Mouse (Mus musculus) embryonic facial prominence, embryonic 15.5 days (tissue): Measurements from ENCODE around the gene Krtap4-9. TPM values are rescaled to one million over a fixed set of nuclear protein-coding genes. Genes with fewer than 3 reads are reported as not detected.

Experiments
- polyA plus RNA-seq: library from polyadenylated mRNA; unstranded; fragments of >200 nt; fragmentation: Nextera tagmentation; extraction: Ambion mirVana; gene quantifications from 2 replicates; pipeline ENCODE4 v1.2.1, GENCODE M21; 2015

Gene Krtap4-9
- polyA plus RNA-seq, 1 experiment from 2014 or later: 1.1 TPM

Other genes starting within 250 kb of the Krtap4-9 start
- 0.81 and 1.5 TPM in 2 replicates for gene Krt40, start 242.0 kb upstream of the Krtap4-9 start, polyA plus RNA-seq
- 9.5 and 12.3 TPM in 2 replicates for gene Krtap3-3, start 234.3 kb upstream of the Krtap4-9 start, polyA plus RNA-seq
- gene Krtap3-2, start 228.3 kb upstream of the Krtap4-9 start, polyA plus RNA-seq: 2.8 and 2.9 TPM in 2 replicates
- gene Gm11939, start 225.7 kb upstream of the Krtap4-9 start, polyA plus RNA-seq: 1.2 TPM in 1 of 2 replicates, not detected in the other
- gene Krtap3-1, start 218.6 kb upstream of the Krtap4-9 start, polyA plus RNA-seq: 5.7 and 13.1 TPM in 2 replicates
- gene Krtap1-5, start 204.2 kb upstream of the Krtap4-9 start, polyA plus RNA-seq: 3.7 and 5.9 TPM in 2 replicates
- 2.0 and 2.2 TPM in 2 replicates for gene Krtap1-4, start 201.5 kb upstream of the Krtap4-9 start, polyA plus RNA-seq
- gene Krtap1-3, start 193.9 kb upstream of the Krtap4-9 start, polyA plus RNA-seq: 1.5 and 2.0 TPM in 2 replicates
- 2.8 and 5.7 TPM in 2 replicates for gene Krtap9-3, start 187.1 kb upstream of the Krtap4-9 start, polyA plus RNA-seq
- 4.5 and 7.3 TPM in 2 replicates for gene Gm11938, start 181.9 kb upstream of the Krtap4-9 start, polyA plus RNA-seq
- 4.7 and 7.0 TPM in 2 replicates for gene Gm11937, start 175.0 kb upstream of the Krtap4-9 start, polyA plus RNA-seq
- 2.0 and 4.2 TPM in 2 replicates for gene Krtap2-4, start 170.4 kb upstream of the Krtap4-9 start, polyA plus RNA-seq
- 3.9 and 5.1 TPM in 2 replicates for gene Gm11562, start 164.8 kb upstream of the Krtap4-9 start, polyA plus RNA-seq
- gene Krtap4-1, start 157.0 kb upstream of the Krtap4-9 start, polyA plus RNA-seq: 1.7 and 2.2 TPM in 2 replicates
- gene Krtap4-2, start 150.1 kb upstream of the Krtap4-9 start, polyA plus RNA-seq: 1.6 and 3.2 TPM in 2 replicates
- 2.0 and 2.3 TPM in 2 replicates for gene Krtap4-7, start 141.1 kb upstream of the Krtap4-9 start, polyA plus RNA-seq
- gene Gm11555, start 135.0 kb upstream of the Krtap4-9 start, polyA plus RNA-seq: 1.2 and 1.8 TPM in 2 replicates
- gene Gm11563, start 126.2 kb upstream of the Krtap4-9 start, polyA plus RNA-seq: 0.77 and 1.0 TPM in 2 replicates
- 1.1 and 1.3 TPM in 2 replicates for gene Krtap4-6, start 119.2 kb upstream of the Krtap4-9 start, polyA plus RNA-seq
- not detected in 2 replicates for gene Gm14190, start 94.5 kb upstream of the Krtap4-9 start, polyA plus RNA-seq
- not detected in 2 replicates for gene Gm14180, start 50.9 kb upstream of the Krtap4-9 start, polyA plus RNA-seq
- gene Gm11595, start 12.3 kb upstream of the Krtap4-9 start, polyA plus RNA-seq: 1.0 and 1.9 TPM in 2 replicates
- 0.98 and 0.99 TPM in 2 replicates for gene Krtap4-8, start 4.5 kb upstream of the Krtap4-9 start, polyA plus RNA-seq
- 0.15 and 0.51 TPM in 2 replicates for gene Gm11596, start 8.3 kb downstream of the Krtap4-9 start, polyA plus RNA-seq
- gene Gm11569, start 13.7 kb downstream of the Krtap4-9 start, polyA plus RNA-seq: not detected in 2 replicates
- gene Gm11554, start 19.2 kb downstream of the Krtap4-9 start, polyA plus RNA-seq: 0.33 TPM in 1 of 2 replicates, not detected in the other
- 0.45 and 0.50 TPM in 2 replicates for gene Krtap4-13, start 24.7 kb downstream of the Krtap4-9 start, polyA plus RNA-seq
- 0.53 and 0.61 TPM in 2 replicates for gene Gm11564, start 30.5 kb downstream of the Krtap4-9 start, polyA plus RNA-seq
- not detected in 2 replicates for gene 2300003K06Rik, start 52.9 kb downstream of the Krtap4-9 start, polyA plus RNA-seq
- gene Krtap4-16, start 66.4 kb downstream of the Krtap4-9 start, polyA plus RNA-seq: 2.0 and 3.9 TPM in 2 replicates
- gene Gm11568, start 72.7 kb downstream of the Krtap4-9 start, polyA plus RNA-seq: 1.4 TPM in 2 replicates
- gene Gm11559, start 79.3 kb downstream of the Krtap4-9 start, polyA plus RNA-seq: 2.4 and 2.5 TPM in 2 replicates
- 1.7 and 2.2 TPM in 2 replicates for gene Krtap9-1, start 88.2 kb downstream of the Krtap4-9 start, polyA plus RNA-seq
- 1.5 and 1.7 TPM in 2 replicates for gene Gm11567, start 94.0 kb downstream of the Krtap4-9 start, polyA plus RNA-seq
- gene Krtap31-1, start 122.7 kb downstream of the Krtap4-9 start, polyA plus RNA-seq: not detected in 2 replicates
- gene Gm11565, start 129.6 kb downstream of the Krtap4-9 start, polyA plus RNA-seq: not detected in 2 replicates
- not detected in 2 replicates for gene Krtap31-2, start 151.1 kb downstream of the Krtap4-9 start, polyA plus RNA-seq
- gene Krtap9-5, start 163.3 kb downstream of the Krtap4-9 start, polyA plus RNA-seq: not detected in 2 replicates
- 0.38 TPM in 1 of 2 replicates, not detected in the other for gene Krtap29-1, start 193.9 kb downstream of the Krtap4-9 start, polyA plus RNA-seq
- 3.8 and 5.7 TPM in 2 replicates for gene Krtap16-1, start 201.4 kb downstream of the Krtap4-9 start, polyA plus RNA-seq
- gene Krtap17-1, start 208.8 kb downstream of the Krtap4-9 start, polyA plus RNA-seq: 4.9 and 9.8 TPM in 2 replicates
- 6.0 and 11.3 TPM in 2 replicates for gene Krt33a, start 231.0 kb downstream of the Krtap4-9 start, polyA plus RNA-seq
- gene Krt33b, start 244.7 kb downstream of the Krtap4-9 start, polyA plus RNA-seq: 7.3 and 17.9 TPM in 2 replicates